ENCODE assay signal across 20 mouse cellular contexts in genomic region chr9:99389506-99389905, GRCm38 (mm10). TPM values are rescaled to one million over a fixed set of nuclear protein-coding genes. Genes with fewer than 3 reads are reported as not detected.
DNase-seq lines count a peak whose midpoint lies in the region; ATAC-seq and TF ChIP-seq lines count a peak whose summit lies in the region.
"Had no signal": no experiment of that assay in that cellular context is flagged by ENCODE, and none has a peak within 500 bp of the region (broad histone marks: within the 10 kb centered on the region; RNA-seq: fewer than 3 reads in every experiment).

No protein-coding gene starts in this region.

- H3K4me2 ChIP-seq in hindbrain, postnatal 0 days (ENCODE audit: low read depth, low read length): no peak overlapping the region
- H3K4me2 ChIP-seq in hindbrain, embryonic 13.5 days: no peak overlapping the region
- no peak overlapping the region for H3K4me2 ChIP-seq in limb, embryonic 15.5 days
- H3K4me2 ChIP-seq: forebrain, embryonic 13.5 days; hindbrain, embryonic 14.5 days had no signal

- peaks cover 7% of the 10 kb centered on the region; the same call in 1 of the 2 replicates for H3K4me1 ChIP-seq in hindbrain, postnatal 0 days (ENCODE audit: insufficient read depth, low read length)
- H3K4me1 ChIP-seq in hindbrain, embryonic 13.5 days (replicated peaks): 0 out of 2 replicates have a peak, but pooled peaks cover 3% of the 10 kb centered on the region
- H3K4me1 ChIP-seq in limb, embryonic 15.5 days: peaks cover 14% of the 10 kb centered on the region; the same call in 1 of the 2 replicates
- peaks cover 11% of the 10 kb centered on the region for H3K4me1 ChIP-seq in limb, embryonic 10.5 days
- no peaks in the 10 kb centered on the region for H3K4me1 ChIP-seq in heart, adult 2 months (ENCODE audit: control insufficient read depth, insufficient read depth, low read length)

- no peak for TF ChIP-seq EP300 in heart, adult 2 months (IDR thresholded peaks at IDR 0.05; ENCODE audit: insufficient read depth, low read depth, low read length)

- no peaks in the 10 kb centered on the region for H3K27me3 ChIP-seq in hindbrain, postnatal 0 days (ENCODE audit: insufficient read depth, low read length)
- H3K27me3 ChIP-seq in hindbrain, embryonic 13.5 days: no peaks in the 10 kb centered on the region
- no peaks in the 10 kb centered on the region for H3K27me3 ChIP-seq in limb, embryonic 15.5 days
- H3K27me3 ChIP-seq in limb, embryonic 10.5 days (ENCODE audit: low read depth, poor library complexity, severe bottlenecking): no peaks in the 10 kb centered on the region
- no peaks in the 10 kb centered on the region for H3K27me3 ChIP-seq in heart, adult 2 months (ENCODE audit: control insufficient read depth, insufficient read depth, low read length)
- H3K27me3 ChIP-seq: CH12.LX; forebrain, embryonic 13.5 days had no signal

- H3K36me3 ChIP-seq in hindbrain, postnatal 0 days (ENCODE audit: insufficient read depth, low read length): peaks cover 6% of the 10 kb centered on the region; the same call in 1 of the 2 replicates
- peaks cover 76% of the 10 kb centered on the region for H3K36me3 ChIP-seq in hindbrain, embryonic 13.5 days
- peaks cover 42% of the 10 kb centered on the region for H3K36me3 ChIP-seq in limb, embryonic 15.5 days
- H3K36me3 ChIP-seq in limb, embryonic 10.5 days: peaks cover 16% of the 10 kb centered on the region
- no peaks in the 10 kb centered on the region for H3K36me3 ChIP-seq in heart, adult 2 months (ENCODE audit: control insufficient read depth, insufficient read depth, low read length)

- no peaks in the 10 kb centered on the region for H3K9me3 ChIP-seq in hindbrain, postnatal 0 days (ENCODE audit: low read length)
- H3K9me3 ChIP-seq in hindbrain, embryonic 13.5 days: no peaks in the 10 kb centered on the region
- H3K9me3 ChIP-seq in limb, embryonic 15.5 days: no peaks in the 10 kb centered on the region
- H3K9me3 ChIP-seq in limb, embryonic 10.5 days (replicated peaks): no peaks in the 10 kb centered on the region
- H3K9me3 ChIP-seq: embryonic facial prominence, embryonic 10.5 days; forebrain, embryonic 13.5 days; heart, embryonic 10.5 days had no signal

- 71% methylated on average over 8 of the region's 8 CpGs for WGBS in hindbrain, postnatal 0 days
- 93% methylated on average over 8 of the region's 8 CpGs for WGBS in hindbrain, embryonic 13.5 days
- WGBS in limb, embryonic 15.5 days: 53% methylated on average over 8 of the region's 8 CpGs
- 77% methylated on average over 8 of the region's 8 CpGs for WGBS in limb, embryonic 10.5 days
- 77% methylated on average over 8 of the region's 8 CpGs for WGBS in heart, adult 2 months

- intact Hi-C loops in heart, adult 2 months (cut with DNase I): no loop called here

- no peak overlapping the region for H3K9ac ChIP-seq in hindbrain, postnatal 0 days (replicated peaks; ENCODE audit: low read length)
- no peak overlapping the region for H3K9ac ChIP-seq in hindbrain, embryonic 13.5 days
- H3K9ac ChIP-seq in limb, embryonic 15.5 days: no peak overlapping the region
- H3K9ac ChIP-seq in heart, adult 2 months (ENCODE audit: low read depth, low read length): no peak overlapping the region
- H3K9ac ChIP-seq: forebrain, embryonic 13.5 days; hindbrain, embryonic 14.5 days had no signal

- H3K4me3 ChIP-seq in hindbrain, postnatal 0 days (ENCODE audit: low read length): no peak overlapping the region
- no peak overlapping the region for H3K4me3 ChIP-seq in hindbrain, embryonic 13.5 days
- no peak overlapping the region for H3K4me3 ChIP-seq in limb, embryonic 15.5 days
- H3K4me3 ChIP-seq in limb, embryonic 10.5 days: no peak overlapping the region
- no peak overlapping the region for H3K4me3 ChIP-seq in heart, adult 2 months
- H3K4me3 ChIP-seq: embryonic facial prominence, embryonic 10.5 days; forebrain, embryonic 13.5 days; heart, embryonic 10.5 days had no signal

- H3K27ac ChIP-seq in hindbrain, postnatal 0 days: peak overlapping the region; percentile 78; the same call in 1 of the 2 replicates
- H3K27ac ChIP-seq in hindbrain, embryonic 13.5 days: no peak overlapping the region
- H3K27ac ChIP-seq in limb, embryonic 15.5 days: peak overlapping the region; percentile 61; the same call in 1 of the 2 replicates
- H3K27ac ChIP-seq in limb, embryonic 10.5 days: no peak overlapping the region
- no peak overlapping the region for H3K27ac ChIP-seq in heart, adult 2 months
- H3K27ac ChIP-seq: embryonic facial prominence, embryonic 10.5 days; forebrain, embryonic 13.5 days; heart, embryonic 10.5 days; hindbrain, embryonic 14.5 days had no signal

- no peak for TF ChIP-seq POLR2A in heart, adult 2 months (IDR thresholded peaks at IDR 0.05; ENCODE audit: insufficient read depth, low read depth, low read length)

- no peak for ATAC-seq in hindbrain, postnatal 0 days
- no peak for ATAC-seq in hindbrain, embryonic 13.5 days (ENCODE audit: low FRiP score)
- ATAC-seq in limb, embryonic 15.5 days (ENCODE audit: insufficient number of reproducible peaks, low FRiP score, low TSS enrichment, low read depth): no peak
- ATAC-seq: forebrain, embryonic 13.5 days; intestine, embryonic 16.5 days had no signal

- no peaks in the 10 kb centered on the region for H3K79me2 ChIP-seq in heart, adult 2 months (replicated peaks; ENCODE audit: control insufficient read depth, insufficient read depth, low read length)

- no peak for TF ChIP-seq CTCF in hindbrain, postnatal 0 days (IDR thresholded peaks at IDR 0.05; ENCODE audit: low read depth)
- no peak for TF ChIP-seq CTCF in heart, adult 2 months (IDR thresholded peaks at IDR 0.05)

- DNase-seq in hindbrain, postnatal 0 days (ENCODE audit: low spot score): no peak
- DNase-seq in limb, embryonic 10.5 days (ENCODE audit: low spot score): no peak
- peak; percentile 45 for DNase-seq in R1 (ENCODE audit: low read depth, low spot score)
- DNase-seq in retina, postnatal 1 day: peak; percentile 56
- DNase-seq in embryo, embryonic 10 days (ENCODE audit: low spot score): no peak
- no peak for DNase-seq in heart, adult 2 months
- DNase-seq: cerebellum, adult 18-20 months; cerebellum, adult 9-11 months; cerebellum, postnatal 36 days; gastrocnemius, postnatal 25 days; heart, postnatal 14 days had no signal

RNA-seq across cellular contexts. Expression of gene Esyt3, which starts 31.1 kb away (rescaled TPM):
- total RNA-seq in hindbrain, postnatal 0 days (2014; rRNA removed): 0.72 and 1.3 TPM in 2 replicates
- 0.68 and 1.00 TPM in 2 replicates for polyA plus RNA-seq in hindbrain, postnatal 0 days (2015; fragmentation: Nextera tagmentation; extraction: Ambion mirVana)
- 0.38 TPM in 2 replicates for polyA plus RNA-seq in hindbrain, embryonic 13.5 days (2015; fragmentation: Nextera tagmentation; extraction: Ambion mirVana)
- polyA plus RNA-seq in limb, embryonic 15.5 days (2015; fragmentation: Nextera tagmentation; extraction: Ambion mirVana): 1.6 and 2.3 TPM in 2 replicates
- 0.33 and 0.36 TPM in 2 replicates for polyA plus RNA-seq in limb, embryonic 10.5 days (2016; fragmentation: Nextera tagmentation; extraction: Ambion mirVana)
- under 1 TPM; 0.64 to 0.81 TPM for total RNA-seq in heart, adult 2 months (2021)
- polyA plus RNA-seq in heart, adult 2 months (2012; rRNA removed): 0.33 and 0.47 TPM in 2 replicates
- total RNA-seq: CH12.LX; granulocyte monocyte progenitor cell, adult 5-6 weeks had no signal

RNA-seq across cellular contexts. Expression of gene Mras, which starts 47.7 kb away (rescaled TPM):
- total RNA-seq in hindbrain, postnatal 0 days (2014; rRNA removed): 75.5 and 95.2 TPM in 2 replicates
- polyA plus RNA-seq in hindbrain, postnatal 0 days (2015; fragmentation: Nextera tagmentation; extraction: Ambion mirVana): 66.9 and 74.0 TPM in 2 replicates
- polyA plus RNA-seq in hindbrain, embryonic 13.5 days (2015; fragmentation: Nextera tagmentation; extraction: Ambion mirVana): 54.7 and 55.2 TPM in 2 replicates
- polyA plus RNA-seq in limb, embryonic 15.5 days (2015; fragmentation: Nextera tagmentation; extraction: Ambion mirVana): 25.3 and 27.7 TPM in 2 replicates
- polyA plus RNA-seq in limb, embryonic 10.5 days (2016; fragmentation: Nextera tagmentation; extraction: Ambion mirVana): 8.8 and 11.9 TPM in 2 replicates
- total RNA-seq in heart, adult 2 months (2021): 1 to 10 TPM; 5.1 to 6.6 TPM
- polyA plus RNA-seq in heart, adult 2 months (2012; rRNA removed): 4.7 and 6.4 TPM in 2 replicates

Comparison
In these comparisons a context has a peak if more than half of its experiments do, and no peak if none do; other contexts are left out.
1. H3K27ac ChIP-seq: peak in hindbrain, postnatal 0 days (single experiment) and limb, embryonic 15.5 days (single experiment); none in hindbrain, embryonic 13.5 days (single experiment), limb, embryonic 10.5 days (single experiment) and heart, adult 2 months (single experiment).
2. DNase-seq: peak in R1 (single experiment) and retina, postnatal 1 day (single experiment); none in hindbrain, postnatal 0 days (single experiment), limb, embryonic 10.5 days (single experiment), embryo, embryonic 10 days (single experiment) and heart, adult 2 months (0 of 2).